Mouse (Mus musculus) thymus, adult 2 months (tissue): ENCODE data around the gene Id1. TPM values are rescaled to one million over a fixed set of nuclear protein-coding genes. Genes with fewer than 3 reads are reported as not detected.

Experiments used
- DNase-seq: peaks from one replicate; pipeline ENCODE4 v3.0.0; 2021
- H3K27ac ChIP-seq: fragments of 200-500 bp; 2 replicates; pipeline ENCODE4 v1.5.1; 2012; ENCODE audit warnings: low read length, control low read depth; ENCODE audit not compliant: control insufficient read depth, insufficient read depth
- H3K27me3 ChIP-seq: fragments of 200-500 bp; 2 replicates; pipeline ENCODE4 v1.6.1; 2012; ENCODE audit warnings: mild to moderate bottlenecking, low read length, moderate library complexity, mixed read lengths; ENCODE audit not compliant: control insufficient read depth, insufficient read depth
- H3K36me3 ChIP-seq: fragments of 200-500 bp; 2 replicates; pipeline ENCODE4 v1.6.1; 2012; ENCODE audit warnings: mild to moderate bottlenecking, low read length, moderate library complexity; ENCODE audit not compliant: control insufficient read depth, insufficient read depth
- H3K4me1 ChIP-seq: fragments of 200-500 bp; replicated peaks from 2 replicates; pipeline ENCODE4 v1.6.1; 2012; ENCODE audit warnings: low read length; ENCODE audit not compliant: control insufficient read depth, insufficient read depth
- H3K4me3 ChIP-seq: fragments of 200-500 bp; 2 replicates; pipeline ENCODE4 v1.5.1; 2012; ENCODE audit warnings: mild to moderate bottlenecking, low read length, control low read depth, moderate library complexity; ENCODE audit not compliant: control insufficient read depth, insufficient read depth
- CTCF ChIP-seq: fragments of 200-500 bp; IDR thresholded peaks from 2 replicates; pipeline ENCODE4 v1.5.1; 2012; ENCODE audit warnings: mild to moderate bottlenecking, control low read depth, low read length, moderate library complexity, borderline replicate concordance; ENCODE audit not compliant: control insufficient read depth, poor library complexity, insufficient read depth; ENCODE audit errors: extremely low read depth
- POLR2A ChIP-seq: fragments of 200-500 bp; IDR thresholded peaks from 2 replicates; pipeline ENCODE4 v1.6.1; 2012; ENCODE audit warnings: mild to moderate bottlenecking, low read length, control low read depth, moderate library complexity; ENCODE audit not compliant: control insufficient read depth, poor library complexity, insufficient read depth; ENCODE audit errors: extremely low read depth
- WGBS: fragments of 180-500 bp; shearing (Covaris S2); methylation state at CpG from one replicate; pipeline ENCODE4 v1.1.7; 2018; 5-methylcytosine and 5-hydroxymethylcytosine counted together
- polyA plus RNA-seq: library from polyadenylated mRNA; depleted of rRNA; stranded (reverse); fragments of >200 nt; gene quantifications from 2 replicates; pipeline ENCODE4 v1.2.3, GENCODE M21; 2012

Gene Id1
- polyA plus RNA-seq, 1 experiment: 66.4 TPM

- no peak for DNase-seq
- H3K27me3 ChIP-seq: peaks cover 5% of the 10 kb centered on the region; the same call in 1 of the 2 replicates
- H3K27ac ChIP-seq: no peak overlapping the region
- no peaks in the 10 kb centered on the region for H3K36me3 ChIP-seq
- H3K4me1 ChIP-seq: peaks cover 10% of the 10 kb centered on the region
- TF ChIP-seq CTCF: no peak
- no peak for TF ChIP-seq POLR2A
- H3K4me3 ChIP-seq: no peak overlapping the region
- WGBS: 95% methylated on average over 6 of the region's 6 CpGs
These were observed 9.8 kb upstream of the Id1 start for GRCm38 (mm10) chr2:152726213-152726612.

DNA sequence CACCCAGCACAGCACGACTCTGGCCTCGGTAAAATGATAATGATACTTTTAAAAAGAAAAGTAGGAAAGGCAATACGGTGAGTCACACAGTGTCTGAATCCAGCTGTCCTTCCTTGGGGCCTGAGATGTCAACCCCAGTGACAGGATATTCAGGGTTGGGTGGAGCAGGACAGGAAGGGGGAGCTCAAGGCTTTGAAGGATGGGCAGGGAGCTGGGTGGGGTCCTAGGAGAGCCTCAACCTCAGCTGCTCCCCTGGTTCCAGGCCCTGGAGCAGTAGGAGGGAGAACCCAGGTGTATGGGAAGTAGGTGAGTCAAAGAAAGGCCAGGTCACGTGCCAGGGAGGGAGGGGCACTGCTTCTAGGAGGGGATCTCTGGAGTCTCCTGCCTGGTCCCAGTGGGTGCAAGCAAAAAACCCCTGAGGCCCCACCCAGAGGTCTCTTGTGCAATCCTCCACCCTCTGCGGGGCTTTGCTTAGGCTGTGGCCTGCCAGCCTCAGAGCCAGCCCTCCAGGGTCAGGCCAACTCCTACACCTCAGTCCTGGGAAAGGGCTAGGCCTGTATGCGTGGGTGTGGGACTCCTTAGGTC lies 9.2 kb upstream of the Id1 start:
- H3K36me3 ChIP-seq: no peaks in the 10 kb centered on the region
- H3K27me3 ChIP-seq: peaks cover 5% of the 10 kb centered on the region; the same call in 1 of the 2 replicates
- H3K4me3 ChIP-seq: no peak overlapping the region
- no peak overlapping the region for H3K27ac ChIP-seq
- peaks cover 10% of the 10 kb centered on the region for H3K4me1 ChIP-seq
- TF ChIP-seq POLR2A: no peak
- no peak for TF ChIP-seq CTCF
- WGBS: 63% methylated on average over 6 of the region's 6 CpGs
- DNase-seq: no peak

DNA sequence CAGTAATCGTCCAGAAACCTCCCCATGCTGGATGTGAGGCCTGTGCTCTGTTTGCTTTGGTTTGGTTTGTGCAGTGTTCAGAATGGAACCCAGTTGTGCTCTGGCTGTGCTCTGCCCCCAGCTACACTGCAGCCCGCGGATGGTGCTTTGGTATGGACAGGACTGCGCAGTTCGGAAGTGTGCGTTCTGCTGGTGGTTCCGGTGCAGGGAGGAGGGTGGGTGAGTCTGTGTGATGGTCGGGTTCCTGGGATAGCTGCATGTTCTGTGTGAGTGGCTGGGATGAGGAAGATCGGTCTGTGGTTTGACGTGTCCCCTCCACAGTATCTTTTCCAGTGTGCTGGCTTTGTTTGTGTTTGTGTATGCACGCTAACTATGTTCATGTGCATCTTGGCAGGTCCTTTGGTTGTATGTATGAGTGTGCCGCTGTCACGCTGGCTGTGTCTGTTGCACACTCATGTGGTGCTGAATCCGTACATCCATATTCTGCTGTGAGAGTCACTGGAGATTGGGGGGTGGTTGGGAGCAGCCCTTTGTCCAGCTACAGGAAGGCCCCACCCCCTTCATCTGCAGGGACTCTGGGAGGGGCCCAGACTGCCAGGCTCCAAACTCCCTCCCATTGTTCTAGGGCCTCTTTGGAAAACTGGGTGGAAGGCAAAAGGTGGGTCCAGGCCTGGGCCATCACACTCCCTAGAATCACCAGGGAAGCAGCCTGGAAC lies 8.1 kb upstream of the Id1 start:
- Histone ChIP-seq H3K4me3 (no peak overlapping the region), H3K27ac (no peak overlapping the region), H3K4me1 (peaks cover 10% of the 10 kb centered on the region), H3K36me3 (no peaks in the 10 kb centered on the region), H3K27me3 (peaks cover 5% of the 10 kb centered on the region; the same call in 1 of the 2 replicates)
- WGBS: 94% methylated on average over 14 of the region's 14 CpGs
- no peak for DNase-seq
- TF ChIP-seq POLR2A (no peak), CTCF (no peak)

GRCm38 (mm10) chr2:152728594-152728993 lies 7.5 kb upstream of the Id1 start:
- H3K4me3 ChIP-seq: no peak overlapping the region
- WGBS: 90% methylated on average over 7 of the region's 7 CpGs
- TF ChIP-seq POLR2A: no peak
- no peak for TF ChIP-seq CTCF
- no peaks in the 10 kb centered on the region for H3K36me3 ChIP-seq
- H3K4me1 ChIP-seq: peaks cover 9% of the 10 kb centered on the region
- no peak overlapping the region; the same call in 1 of the 2 replicates for H3K27ac ChIP-seq
- no peak for DNase-seq
- peaks cover 5% of the 10 kb centered on the region; the same call in 1 of the 2 replicates for H3K27me3 ChIP-seq

GRCm38 (mm10) chr2:152729013-152729635 lies 6.9 kb upstream of the Id1 start:
- 60% methylated on average over 8 of the region's 8 CpGs for WGBS
- H3K36me3 ChIP-seq: no peaks in the 10 kb centered on the region
- H3K4me3 ChIP-seq: no peak overlapping the region
- H3K4me1 ChIP-seq: peaks cover 4% of the 10 kb centered on the region
- peaks cover 3% of the 10 kb centered on the region; the same call in 1 of the 2 replicates for H3K27me3 ChIP-seq
- no peak for DNase-seq
- TF ChIP-seq CTCF (no peak), POLR2A (no peak)
- no peak overlapping the region for H3K27ac ChIP-seq

GRCm38 (mm10) chr2:152729636-152730020 lies 6.4 kb upstream of the Id1 start:
- H3K4me1 ChIP-seq: peaks cover 3% of the 10 kb centered on the region; the same call in 1 of the 2 replicates
- H3K27me3 ChIP-seq: no peaks in the 10 kb centered on the region
- H3K4me3 ChIP-seq: no peak overlapping the region
- WGBS: 93% methylated on average over 7 of the region's 7 CpGs
- TF ChIP-seq CTCF (no peak), POLR2A (no peak)
- no peak for DNase-seq
- H3K27ac ChIP-seq: no peak overlapping the region
- no peaks in the 10 kb centered on the region for H3K36me3 ChIP-seq
